Comparison of ENCODE assay signal across 18 mouse cellular contexts in genomic region chr6:94078934-94079333, GRCm38 (mm10).
A peak's percentile ranks its signal among the peaks of the same experiment; 100 is the strongest.
DNase-seq lines count a peak whose midpoint lies in the region; ATAC-seq and TF ChIP-seq lines count a peak whose summit lies in the region.
"Had no signal": no experiment of that assay in that cellular context is flagged by ENCODE, and none has a peak within 500 bp of the region (broad histone marks: within the 10 kb centered on the region; RNA-seq: fewer than 3 reads in every experiment).

No protein-coding gene starts in this region.

- H3K9me3 ChIP-seq in forebrain, embryonic 10.5 days = peaks cover 8% of the 10 kb centered on the region
- no peaks in the 10 kb centered on the region for H3K9me3 ChIP-seq in forebrain, embryonic 13.5 days (replicated peaks)
- no peaks in the 10 kb centered on the region for H3K9me3 ChIP-seq in intestine, embryonic 15.5 days
- H3K9me3 ChIP-seq in intestine, postnatal 0 days (ENCODE audit: control insufficient read depth) = no peaks in the 10 kb centered on the region
- H3K9me3 ChIP-seq: midbrain, embryonic 12.5 days had no signal

- 35% methylated on average over 8 of the region's 8 CpGs for WGBS in forebrain, embryonic 10.5 days
- 28% methylated on average over 8 of the region's 8 CpGs for WGBS in forebrain, embryonic 13.5 days
- WGBS in intestine, embryonic 15.5 days = 39% methylated on average over 8 of the region's 8 CpGs
- 32% methylated on average over 8 of the region's 8 CpGs for WGBS in intestine, postnatal 0 days

- H3K4me1 ChIP-seq in forebrain, embryonic 10.5 days = peaks cover 46% of the 10 kb centered on the region
- peaks cover 36% of the 10 kb centered on the region for H3K4me1 ChIP-seq in forebrain, embryonic 13.5 days
- H3K4me1 ChIP-seq in intestine, embryonic 15.5 days (replicated peaks) = peaks cover 22% of the 10 kb centered on the region
- peaks cover 21% of the 10 kb centered on the region for H3K4me1 ChIP-seq in intestine, postnatal 0 days (replicated peaks; ENCODE audit: control insufficient read depth, insufficient read depth, low read length)

- peak overlapping the region; percentile 73 for H3K27ac ChIP-seq in forebrain, embryonic 10.5 days
- no peak overlapping the region for H3K27ac ChIP-seq in forebrain, embryonic 13.5 days
- no peak overlapping the region for H3K27ac ChIP-seq in intestine, embryonic 15.5 days
- H3K27ac ChIP-seq in intestine, postnatal 0 days (ENCODE audit: low read depth, low read length) = no peak overlapping the region
- H3K27ac ChIP-seq: midbrain, embryonic 12.5 days had no signal

- no peak overlapping the region for H3K4me3 ChIP-seq in forebrain, embryonic 10.5 days
- H3K4me3 ChIP-seq in forebrain, embryonic 13.5 days = no peak overlapping the region
- H3K4me3 ChIP-seq in intestine, embryonic 15.5 days (replicated peaks) = no peak overlapping the region
- no peak overlapping the region for H3K4me3 ChIP-seq in intestine, postnatal 0 days (ENCODE audit: low read depth, low read length)
- H3K4me3 ChIP-seq: erythroblast, embryonic 14.5 days; midbrain, embryonic 12.5 days had no signal

- no peak overlapping the region for H3K4me2 ChIP-seq in forebrain, embryonic 13.5 days
- H3K4me2 ChIP-seq in intestine, embryonic 15.5 days (replicated peaks) = no peak overlapping the region
- no peak overlapping the region for H3K4me2 ChIP-seq in intestine, postnatal 0 days (replicated peaks; ENCODE audit: low read depth)
- H3K4me2 ChIP-seq: liver, embryonic 11.5 days; midbrain, embryonic 12.5 days had no signal

- no peaks in the 10 kb centered on the region for H3K27me3 ChIP-seq in forebrain, embryonic 10.5 days (ENCODE audit: poor library complexity, severe bottlenecking)
- H3K27me3 ChIP-seq in forebrain, embryonic 13.5 days = no peaks in the 10 kb centered on the region
- no peaks in the 10 kb centered on the region for H3K27me3 ChIP-seq in intestine, embryonic 15.5 days (replicated peaks)
- H3K27me3 ChIP-seq in intestine, postnatal 0 days (replicated peaks; ENCODE audit: control insufficient read depth, insufficient read depth, low read length) = no peaks in the 10 kb centered on the region
- H3K27me3 ChIP-seq: CH12.LX; midbrain, embryonic 12.5 days; Patski had no signal

- ATAC-seq in forebrain, embryonic 13.5 days = no peak
- 0 out of 2 replicates have a peak, but pooled peaks have one; percentile 13 for ATAC-seq in intestine, embryonic 15.5 days
- ATAC-seq in intestine, postnatal 0 days = no peak
- ATAC-seq: hindbrain, embryonic 16.5 days; Patski had no signal

- H3K9ac ChIP-seq in forebrain, embryonic 13.5 days = no peak overlapping the region
- no peak overlapping the region for H3K9ac ChIP-seq in intestine, embryonic 15.5 days
- no peak overlapping the region for H3K9ac ChIP-seq in intestine, postnatal 0 days (ENCODE audit: low read depth, low read length)
- H3K9ac ChIP-seq: midbrain, embryonic 12.5 days had no signal

- peaks cover 3% of the 10 kb centered on the region; the same call in 1 of the 2 replicates for H3K36me3 ChIP-seq in forebrain, embryonic 10.5 days (replicated peaks)
- no peaks in the 10 kb centered on the region for H3K36me3 ChIP-seq in forebrain, embryonic 13.5 days (ENCODE audit: poor library complexity, severe bottlenecking)
- no peaks in the 10 kb centered on the region for H3K36me3 ChIP-seq in intestine, embryonic 15.5 days
- no peaks in the 10 kb centered on the region for H3K36me3 ChIP-seq in intestine, postnatal 0 days (ENCODE audit: control insufficient read depth, insufficient read depth)
- H3K36me3 ChIP-seq: midbrain, embryonic 12.5 days had no signal

- TF ChIP-seq CTCF in intestine, postnatal 0 days (IDR thresholded peaks at IDR 0.05; ENCODE audit: low read depth) = no peak

- no peak for DNase-seq in forebrain, embryonic 10.5 days (ENCODE audit: extremely low spot score, low spot score)
- DNase-seq in urinary bladder, postnatal 14 days (ENCODE audit: low spot score) = peak; percentile 33
- DNase-seq in urinary bladder, postnatal 36 days (ENCODE audit: low spot score in 2 of 2) = no peak
- no peak for DNase-seq in thymus, postnatal 10 days (ENCODE audit: low spot score in 2 of 2)
- DNase-seq in adrenal gland, postnatal 4 days (ENCODE audit: low spot score in 2 of 2) = no peak
- DNase-seq: adrenal gland, adult 2 months; cerebellum, adult 2 months; lung, postnatal 36 days; right cerebral cortex, postnatal 4 days had no signal
